ENCODE assay signal across 17 mouse cellular contexts in the genomic region with DNA sequence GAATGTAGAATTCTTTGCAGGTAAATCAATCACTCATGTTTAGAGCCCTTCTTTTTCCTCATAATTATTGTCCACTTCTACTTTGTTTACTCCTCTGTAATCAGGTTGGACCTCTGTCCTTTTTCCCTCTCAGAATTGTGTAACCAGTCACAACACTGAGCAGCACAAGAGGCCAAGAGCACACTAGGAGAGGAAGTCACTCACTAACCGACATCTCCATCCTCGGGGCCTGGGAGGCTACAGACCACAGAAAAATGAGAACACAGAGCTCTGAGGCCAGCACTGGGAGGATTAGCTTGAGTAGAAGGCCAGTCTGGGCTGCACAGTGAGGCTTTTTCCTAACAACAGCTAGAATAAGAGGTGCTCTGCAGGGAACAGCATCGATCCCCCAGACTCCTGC. TPM values are rescaled to one million over a fixed set of nuclear protein-coding genes. Genes with fewer than 3 reads are reported as not detected.
DNase-seq lines count a peak whose midpoint lies in the region; ATAC-seq and TF ChIP-seq lines count a peak whose summit lies in the region.
"Had no signal": no experiment of that assay in that cellular context is flagged by ENCODE, and none has a peak within 500 bp of the region (broad histone marks: within the 10 kb centered on the region; RNA-seq: fewer than 3 reads in every experiment).

No protein-coding gene starts in this region.

- 33% methylated on average over 3 of the region's 3 CpGs for WGBS in forebrain, embryonic 10.5 days
- 18% methylated on average over 3 of the region's 3 CpGs for WGBS in forebrain, embryonic 14.5 days
- 42% methylated on average over 3 of the region's 3 CpGs for WGBS in lung, postnatal 0 days
- 38% methylated on average over 3 of the region's 3 CpGs for WGBS in cerebellum, adult 2 months
- 61% methylated on average over 3 of the region's 3 CpGs for WGBS in hindbrain, embryonic 10.5 days

- no peak for TF ChIP-seq POLR2A in cerebellum, adult 2 months (IDR thresholded peaks at IDR 0.05; ENCODE audit: borderline replicate concordance, insufficient read depth, low read length)

- DNase-seq in forebrain, embryonic 10.5 days (ENCODE audit: extremely low spot score, low spot score), result no peak
- DNase-seq in forebrain, embryonic 14.5 days (ENCODE audit: low spot score), result no peak
- peak; percentile 26 to 34 for DNase-seq in lung, postnatal 4 days
- no peak for DNase-seq in lung, postnatal 0 days (ENCODE audit: low spot score)
- no peak for DNase-seq in cerebellum, adult 2 months
- no peak for DNase-seq in hindbrain, embryonic 10.5 days (ENCODE audit: low spot score)
- DNase-seq: cerebellum, adult 11 months; cerebellum, postnatal 36 days; gastrocnemius, postnatal 36 days; lung, postnatal 10 days; right cerebral cortex, adult 18-20 months; spleen, adult 18-20 months had no signal

- H3K27ac ChIP-seq in forebrain, embryonic 10.5 days, result 0 out of 2 replicates have a peak overlapping the region, but pooled peaks have one; percentile 25
- H3K27ac ChIP-seq in forebrain, embryonic 14.5 days (ENCODE audit: low read depth, low read length), result no peak overlapping the region
- H3K27ac ChIP-seq in lung, postnatal 0 days (ENCODE audit: low read length), result no peak overlapping the region
- H3K27ac ChIP-seq in cerebellum, adult 2 months (ENCODE audit: insufficient read depth, low read length), result no peak overlapping the region
- no peak overlapping the region for H3K27ac ChIP-seq in hindbrain, embryonic 10.5 days
- H3K27ac ChIP-seq: embryonic facial prominence, embryonic 12.5 days; kidney, postnatal 0 days; midbrain, embryonic 13.5 days had no signal

- no peaks in the 10 kb centered on the region for H3K36me3 ChIP-seq in forebrain, embryonic 10.5 days (replicated peaks)
- no peaks in the 10 kb centered on the region for H3K36me3 ChIP-seq in forebrain, embryonic 14.5 days (ENCODE audit: control insufficient read depth, insufficient read depth, low read length)
- H3K36me3 ChIP-seq in lung, postnatal 0 days (ENCODE audit: insufficient read depth, low read length), result no peaks in the 10 kb centered on the region
- H3K36me3 ChIP-seq in hindbrain, embryonic 10.5 days, result no peaks in the 10 kb centered on the region
- H3K36me3 ChIP-seq: embryonic facial prominence, embryonic 12.5 days; midbrain, embryonic 13.5 days had no signal

- H3K4me3 ChIP-seq in forebrain, embryonic 10.5 days, result no peak overlapping the region
- no peak overlapping the region for H3K4me3 ChIP-seq in forebrain, embryonic 14.5 days (ENCODE audit: low read depth, low read length)
- no peak overlapping the region for H3K4me3 ChIP-seq in lung, postnatal 0 days (ENCODE audit: low read depth, low read length)
- H3K4me3 ChIP-seq in cerebellum, adult 2 months (replicated peaks; ENCODE audit: insufficient read depth, low read depth, low read length), result no peak overlapping the region
- H3K4me3 ChIP-seq in hindbrain, embryonic 10.5 days, result no peak overlapping the region
- H3K4me3 ChIP-seq: embryonic facial prominence, embryonic 12.5 days; midbrain, embryonic 13.5 days had no signal

- H3K27me3 ChIP-seq in forebrain, embryonic 10.5 days (ENCODE audit: poor library complexity, severe bottlenecking), result no peaks in the 10 kb centered on the region
- no peaks in the 10 kb centered on the region for H3K27me3 ChIP-seq in forebrain, embryonic 14.5 days (replicated peaks; ENCODE audit: control insufficient read depth, insufficient read depth, low read length)
- H3K27me3 ChIP-seq in lung, postnatal 0 days (replicated peaks; ENCODE audit: insufficient read depth, low read length), result no peaks in the 10 kb centered on the region
- H3K27me3 ChIP-seq in cerebellum, adult 2 months (ENCODE audit: control insufficient read depth, insufficient read depth, low read length), result no peaks in the 10 kb centered on the region
- no peaks in the 10 kb centered on the region for H3K27me3 ChIP-seq in hindbrain, embryonic 10.5 days (ENCODE audit: insufficient read depth, poor library complexity, severe bottlenecking)
- H3K27me3 ChIP-seq: embryonic facial prominence, embryonic 12.5 days; midbrain, embryonic 13.5 days had no signal

- no peak for TF ChIP-seq EP300 in lung, postnatal 0 days (IDR thresholded peaks at IDR 0.05)

- no peak for TF ChIP-seq CTCF in lung, postnatal 0 days (IDR thresholded peaks at IDR 0.05)
- no peak for TF ChIP-seq CTCF in cerebellum, adult 2 months (IDR thresholded peaks at IDR 0.05; ENCODE audit: borderline replicate concordance, insufficient read depth, low read depth, low read length)

- H3K9me3 ChIP-seq in forebrain, embryonic 10.5 days, result no peaks in the 10 kb centered on the region
- no peaks in the 10 kb centered on the region for H3K9me3 ChIP-seq in forebrain, embryonic 14.5 days (replicated peaks; ENCODE audit: control insufficient read depth, low read length)
- H3K9me3 ChIP-seq in lung, postnatal 0 days (ENCODE audit: low read length), result no peaks in the 10 kb centered on the region
- H3K9me3 ChIP-seq in hindbrain, embryonic 10.5 days, result no peaks in the 10 kb centered on the region
- H3K9me3 ChIP-seq: embryonic facial prominence, embryonic 12.5 days; midbrain, embryonic 13.5 days had no signal

- H3K4me1 ChIP-seq in forebrain, embryonic 10.5 days, result peaks cover 26% of the 10 kb centered on the region
- peaks cover 5% of the 10 kb centered on the region; the same call in 1 of the 2 replicates for H3K4me1 ChIP-seq in forebrain, embryonic 14.5 days (ENCODE audit: control insufficient read depth, insufficient read depth, low read length)
- H3K4me1 ChIP-seq in lung, postnatal 0 days (ENCODE audit: insufficient read depth, low read depth, low read length), result no peaks in the 10 kb centered on the region
- H3K4me1 ChIP-seq in cerebellum, adult 2 months (ENCODE audit: control insufficient read depth, insufficient read depth, low read length), result no peaks in the 10 kb centered on the region
- H3K4me1 ChIP-seq in hindbrain, embryonic 10.5 days (replicated peaks), result peaks cover 21% of the 10 kb centered on the region

- ATAC-seq in forebrain, embryonic 14.5 days, result no peak
- ATAC-seq in lung, postnatal 0 days, result no peak
- peak; percentile 35 for ATAC-seq in inflammation-experienced regulatory T-cells, adult 6 months
- peak; percentile 89 for ATAC-seq in megakaryocyte, adult 5-6 weeks (ENCODE audit: poor library complexity, severe bottlenecking)
- ATAC-seq: midbrain, embryonic 13.5 days had no signal

- no peak overlapping the region for H3K4me2 ChIP-seq in forebrain, embryonic 14.5 days (ENCODE audit: low read length)
- no peak overlapping the region for H3K4me2 ChIP-seq in lung, postnatal 0 days (replicated peaks; ENCODE audit: low read depth, low read length)
- H3K4me2 ChIP-seq: embryonic facial prominence, embryonic 12.5 days; midbrain, embryonic 13.5 days had no signal

- H3K9ac ChIP-seq in forebrain, embryonic 14.5 days (ENCODE audit: low read length), result no peak overlapping the region
- H3K9ac ChIP-seq in lung, postnatal 0 days (replicated peaks; ENCODE audit: low read depth), result no peak overlapping the region
- H3K9ac ChIP-seq: embryonic facial prominence, embryonic 12.5 days; midbrain, embryonic 13.5 days had no signal

RNA-seq across cellular contexts. Expression of gene Ggta1, which starts 17.0 kb away (rescaled TPM):
- polyA plus RNA-seq in forebrain, embryonic 10.5 days (2016; fragmentation: Nextera tagmentation; extraction: Ambion mirVana), result 6.4 TPM in 2 replicates
- polyA plus RNA-seq in forebrain, embryonic 14.5 days (2014; fragmentation: Nextera tagmentation; extraction: Ambion mirVana), result 5.0 and 6.1 TPM in 2 replicates
- 21.8 and 25.6 TPM in 2 replicates for polyA plus RNA-seq in lung, postnatal 0 days (2015; fragmentation: Nextera tagmentation; extraction: Ambion mirVana)
- 10 to 100 TPM; 17.5 to 19.2 (median 18.0) TPM for polyA plus RNA-seq in inflammation-experienced regulatory T-cells, adult 6 months (2017; shearing (Covaris generic))
- 41.7 and 51.1 TPM in 2 replicates for total RNA-seq in megakaryocyte, adult 5-6 weeks (2015)
- 68.3 and 71.2 TPM in 2 replicates for total RNA-seq in megakaryocyte, adult 5-6 weeks (2017)
- 1.2 and 1.5 TPM in 2 replicates for polyA plus RNA-seq in cerebellum, adult 2 months (2012; rRNA removed)
- polyA plus RNA-seq in hindbrain, embryonic 10.5 days (2016; fragmentation: Nextera tagmentation; extraction: Ambion mirVana), result 5.0 and 6.4 TPM in 2 replicates

Comparison
In these comparisons a context has a peak if more than half of its experiments do, and no peak if none do; other contexts are left out.
1. DNase-seq: peak in lung, postnatal 4 days (2 of 2); none in forebrain, embryonic 10.5 days (single experiment), forebrain, embryonic 14.5 days (single experiment), lung, postnatal 0 days (single experiment), cerebellum, adult 2 months (0 of 2) and hindbrain, embryonic 10.5 days (single experiment).
2. ATAC-seq: peak in inflammation-experienced regulatory T-cells, adult 6 months (single experiment) and megakaryocyte, adult 5-6 weeks (single experiment); none in forebrain, embryonic 14.5 days (single experiment) and lung, postnatal 0 days (single experiment).